ENCODE assay signal across 7 mouse cellular contexts in genomic region chr4:138304340-138305104, GRCm38 (mm10). TPM values are rescaled to one million over a fixed set of nuclear protein-coding genes. Genes with fewer than 3 reads are reported as not detected.
A peak's percentile ranks its signal among the peaks of the same experiment; 100 is the strongest.
DNase-seq lines count a peak whose midpoint lies in the region; ATAC-seq lines count a peak whose summit lies in the region.

Gene Ddost, plus strand, starts transcription at chr4:138304730.

- peak; percentile 95 for DNase-seq in adrenal gland, postnatal 25 days
- DNase-seq in heart, adult 11 months, result peak; percentile 100
- DNase-seq in kidney, adult 18-20 months, result peak; percentile 97
- DNase-seq in limb, embryonic 11.5 days (ENCODE audit: low spot score), result peak; percentile 97
- peak; percentile 99 for DNase-seq in midbrain, embryonic 14.5 days
- DNase-seq in spleen, adult 18-20 months, result peak; percentile 91

- H3K9ac ChIP-seq in embryonic facial prominence, embryonic 12.5 days, result peak within 1 kb of the TSS; percentile 90
- peak within 1 kb of the TSS; percentile 86 for H3K9ac ChIP-seq in limb, embryonic 11.5 days (ENCODE audit: low read length)
- H3K9ac ChIP-seq in midbrain, embryonic 14.5 days (replicated peaks; ENCODE audit: low read length), result peak within 1 kb of the TSS; percentile 88

- H3K36me3 ChIP-seq in embryonic facial prominence, embryonic 12.5 days, result peaks cover 31% of the 10 kb centered on the region
- peaks cover 6% of the 10 kb centered on the region for H3K36me3 ChIP-seq in limb, embryonic 11.5 days (ENCODE audit: control insufficient read depth, insufficient read depth, low read length)
- peaks cover 19% of the 10 kb centered on the region for H3K36me3 ChIP-seq in midbrain, embryonic 14.5 days (ENCODE audit: control insufficient read depth, insufficient read depth, low read length)

- H3K4me2 ChIP-seq in embryonic facial prominence, embryonic 12.5 days (replicated peaks), result peak within 1 kb of the TSS; percentile 90
- peak within 1 kb of the TSS; percentile 77 for H3K4me2 ChIP-seq in limb, embryonic 11.5 days (ENCODE audit: low read depth, severe bottlenecking)
- peak within 1 kb of the TSS; percentile 80 for H3K4me2 ChIP-seq in midbrain, embryonic 14.5 days (ENCODE audit: low read length)

- no peaks in the 10 kb centered on the region for H3K9me3 ChIP-seq in embryonic facial prominence, embryonic 12.5 days
- H3K9me3 ChIP-seq in limb, embryonic 11.5 days (ENCODE audit: control insufficient read depth, low read length), result no peaks in the 10 kb centered on the region
- H3K9me3 ChIP-seq in midbrain, embryonic 14.5 days (ENCODE audit: control insufficient read depth, low read length), result no peaks in the 10 kb centered on the region

- H3K27me3 ChIP-seq in embryonic facial prominence, embryonic 12.5 days, result no peaks in the 10 kb centered on the region
- H3K27me3 ChIP-seq in limb, embryonic 11.5 days (ENCODE audit: control insufficient read depth, insufficient read depth, low read length), result no peaks in the 10 kb centered on the region
- no peaks in the 10 kb centered on the region for H3K27me3 ChIP-seq in midbrain, embryonic 14.5 days (ENCODE audit: control insufficient read depth, insufficient read depth, low read length)

- peak within 1 kb of the TSS; percentile 96 for H3K4me3 ChIP-seq in embryonic facial prominence, embryonic 12.5 days
- peak within 1 kb of the TSS; percentile 86 for H3K4me3 ChIP-seq in limb, embryonic 11.5 days (ENCODE audit: low read depth, low read length)
- peak within 1 kb of the TSS; percentile 90 for H3K4me3 ChIP-seq in midbrain, embryonic 14.5 days (replicated peaks; ENCODE audit: low read depth, low read length)

- ATAC-seq in embryonic facial prominence, embryonic 12.5 days (ENCODE audit: insufficient number of reproducible peaks, insufficient read depth, low FRiP score, low TSS enrichment), result peak; percentile 99
- ATAC-seq in limb, embryonic 11.5 days (ENCODE audit: insufficient number of reproducible peaks, low FRiP score, low TSS enrichment, low read depth), result peak; percentile 98
- ATAC-seq in midbrain, embryonic 14.5 days (ENCODE audit: low FRiP score, low TSS enrichment), result peak; percentile 97

- H3K27ac ChIP-seq in embryonic facial prominence, embryonic 12.5 days, result peak within 1 kb of the TSS; percentile 77
- H3K27ac ChIP-seq in limb, embryonic 11.5 days (replicated peaks; ENCODE audit: low read depth, low read length), result peak within 1 kb of the TSS; percentile 65; the same call in 1 of the 2 replicates
- H3K27ac ChIP-seq in midbrain, embryonic 14.5 days (replicated peaks; ENCODE audit: low read depth, low read length), result peak within 1 kb of the TSS; percentile 82

- under 1% methylated on average over 64 of the region's 64 CpGs for WGBS in embryonic facial prominence, embryonic 12.5 days
- WGBS in limb, embryonic 11.5 days, result under 1% methylated on average over 64 of the region's 64 CpGs
- WGBS in midbrain, embryonic 14.5 days, result under 1% methylated on average over 64 of the region's 64 CpGs

- peaks cover 14% of the 10 kb centered on the region for H3K4me1 ChIP-seq in embryonic facial prominence, embryonic 12.5 days
- peaks cover 10% of the 10 kb centered on the region for H3K4me1 ChIP-seq in limb, embryonic 11.5 days (ENCODE audit: control insufficient read depth, insufficient read depth, low read length)
- peaks cover 14% of the 10 kb centered on the region for H3K4me1 ChIP-seq in midbrain, embryonic 14.5 days (ENCODE audit: control insufficient read depth, insufficient read depth, low read length)

RNA-seq across cellular contexts. Expression of gene Ddost, which starts in this region (rescaled TPM):
- total RNA-seq in adrenal gland, postnatal 25 days (2021), result 105 and 106 TPM in 2 replicates
- polyA plus RNA-seq in embryonic facial prominence, embryonic 12.5 days (2016; fragmentation: Nextera tagmentation; extraction: Ambion mirVana), result 300 and 305 TPM in 2 replicates
- 258 and 272 TPM in 2 replicates for polyA plus RNA-seq in limb, embryonic 11.5 days (2014; fragmentation: Nextera tagmentation; extraction: Ambion mirVana)
- 177 and 184 TPM in 2 replicates for polyA plus RNA-seq in midbrain, embryonic 14.5 days (2014; fragmentation: Nextera tagmentation; extraction: Ambion mirVana)

Comparison
In these comparisons a context has a peak if more than half of its experiments do, and no peak if none do; other contexts are left out.
1. Peak in every context shown above with its lines: DNase-seq, ATAC-seq, H3K4me3 ChIP-seq and H3K27ac ChIP-seq.